Mouse (Mus musculus) right cerebral cortex, adult 2 months (tissue): ENCODE measurements around the gene Purb.
"Not testable (repeated sequence)": the region's sequence is repeated elsewhere in the genome, so short reads cannot be mapped to it uniquely, and the experiment has no call there.

Experiments
- DNase-seq, 2 experiments: peaks; one replicate each; pipeline ENCODE4 v3.0.0; 2021 to 2022; ENCODE audit warnings: low spot score in 2 of 2

Purb gene

DNA sequence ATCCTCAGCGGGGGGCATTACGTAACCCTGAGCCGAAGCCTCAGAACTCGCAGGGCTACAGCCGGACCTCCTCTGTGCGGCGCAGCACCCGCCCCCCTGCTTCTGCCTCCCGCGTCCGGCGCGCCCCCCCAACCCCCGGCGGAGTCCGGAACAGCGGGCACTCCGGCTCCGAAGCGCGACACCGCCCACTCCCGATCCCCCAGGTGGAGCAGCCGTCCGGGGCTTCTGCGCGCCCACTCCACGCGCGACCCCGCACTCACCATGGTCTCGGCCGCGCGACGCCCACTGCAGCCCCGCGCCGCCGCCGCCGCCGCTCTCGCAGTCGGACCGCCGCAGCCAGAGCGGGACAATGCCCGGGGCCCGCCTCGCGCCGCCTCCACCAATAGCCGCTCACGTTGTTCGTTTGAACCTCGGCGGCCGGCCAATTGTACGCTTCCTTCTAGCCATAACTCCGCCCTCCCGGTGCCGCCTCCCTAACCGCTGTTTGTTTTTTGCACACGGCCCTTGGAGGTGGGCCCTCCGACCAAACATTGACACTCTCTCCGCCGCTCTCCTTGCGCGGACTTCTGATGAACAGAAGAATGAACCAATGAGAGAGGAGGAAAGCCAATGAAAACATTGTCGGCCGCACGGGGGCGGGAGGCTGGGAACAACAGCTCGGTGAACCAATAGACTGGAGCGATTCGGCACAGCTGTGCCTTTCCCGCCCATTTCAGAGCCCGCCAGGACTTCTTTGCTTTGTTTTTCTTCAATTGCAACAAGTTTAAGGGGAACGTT lies 31.5 kb downstream of the Purb start, which contains the start of gene H2afv:
TSS of gene H2afv (minus strand) at position 367 of the 777 bp plus-strand sequence.
- peak; percentile 99 for DNase-seq

DNA sequence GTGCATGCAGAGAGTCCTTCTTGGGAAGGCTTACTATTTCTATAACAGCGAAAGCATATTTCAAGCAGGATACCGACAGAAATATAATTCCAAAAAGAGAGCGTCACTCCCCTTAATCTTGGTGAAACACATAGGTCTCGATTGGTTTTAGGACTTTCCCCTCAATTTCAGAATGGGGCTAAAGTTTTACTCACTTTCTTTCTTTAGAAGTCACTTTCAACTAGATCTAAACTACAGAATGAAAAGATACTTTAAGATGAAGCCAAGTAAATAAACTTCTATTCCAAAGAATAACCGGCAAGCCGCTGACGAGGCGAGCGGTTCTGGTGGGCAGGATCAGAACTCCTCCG lies 32.0 kb downstream of the Purb start:
- DNase-seq, result no peak

GRCm38 (mm10) chr11:6443102-6443501 lies 32.6 kb downstream of the Purb start:
- DNase-seq, result no peak

DNA sequence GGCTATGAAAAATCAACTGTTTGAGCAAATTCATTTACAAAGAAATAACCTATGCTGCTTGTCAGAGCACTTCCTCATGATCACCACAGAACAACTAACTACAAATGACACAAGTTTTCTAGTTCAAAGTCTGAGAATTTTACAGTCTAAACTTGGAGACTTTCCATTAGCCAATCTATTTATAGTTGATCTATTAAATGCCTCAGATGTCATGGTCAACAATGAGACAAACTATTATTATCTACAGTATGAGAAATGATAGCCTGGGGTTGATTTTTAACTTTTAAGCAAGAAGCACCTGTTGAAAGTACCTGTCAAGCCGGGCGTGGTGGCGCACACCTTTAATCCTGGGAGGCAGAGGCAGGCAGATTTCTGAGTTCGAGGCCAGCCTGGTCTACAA lies 33.2 kb downstream of the Purb start:
- DNase-seq, result no peak

GRCm38 (mm10) chr11:6440171-6440570 lies 35.5 kb downstream of the Purb start:
- DNase-seq, result no peak

DNA sequence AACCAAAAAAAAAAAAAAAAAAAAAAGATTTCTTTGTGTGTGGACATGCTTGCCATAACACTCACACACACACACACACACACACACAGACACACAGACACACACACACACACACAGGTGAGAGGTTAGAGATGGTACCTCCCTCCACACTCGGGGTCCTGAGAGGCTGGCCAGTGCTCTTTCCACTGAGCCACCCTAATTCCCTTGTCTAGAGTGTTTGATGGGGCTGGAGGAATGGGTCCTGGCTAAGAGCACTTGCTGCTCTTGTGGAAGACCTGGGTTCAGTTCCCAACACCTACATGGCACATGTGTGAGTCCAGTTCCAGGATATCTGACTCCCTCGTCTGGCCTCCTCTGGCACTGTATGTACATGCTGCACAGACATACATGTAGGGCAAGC lies 38.0 kb downstream of the Purb start:
- no peak for DNase-seq

- peak in 1 of 2 experiments; percentile 41 for DNase-seq
Measured at GRCm38 (mm10) chr11:6436442-6436841, 39.3 kb downstream of the Purb start.

DNA sequence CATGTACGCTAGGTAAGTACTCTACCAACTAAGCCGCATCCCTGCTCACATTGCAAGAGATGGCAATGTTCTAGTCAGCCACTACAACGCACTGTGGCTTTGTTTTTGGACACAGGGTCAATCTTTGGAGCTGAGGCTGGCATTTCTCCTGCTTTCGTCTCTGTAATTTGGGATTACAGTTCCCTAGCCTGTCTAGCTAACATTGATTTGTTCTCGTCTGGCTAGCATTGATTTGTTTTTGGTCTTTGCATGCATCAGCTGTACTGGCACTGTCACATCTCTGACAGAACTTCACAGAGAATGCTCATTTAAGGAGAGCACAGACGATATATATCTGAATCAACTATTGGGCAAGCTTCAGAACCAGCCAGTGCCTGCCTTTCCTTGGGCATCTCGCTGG lies 45.5 kb downstream of the Purb start:
- DNase-seq, result no peak

DNA sequence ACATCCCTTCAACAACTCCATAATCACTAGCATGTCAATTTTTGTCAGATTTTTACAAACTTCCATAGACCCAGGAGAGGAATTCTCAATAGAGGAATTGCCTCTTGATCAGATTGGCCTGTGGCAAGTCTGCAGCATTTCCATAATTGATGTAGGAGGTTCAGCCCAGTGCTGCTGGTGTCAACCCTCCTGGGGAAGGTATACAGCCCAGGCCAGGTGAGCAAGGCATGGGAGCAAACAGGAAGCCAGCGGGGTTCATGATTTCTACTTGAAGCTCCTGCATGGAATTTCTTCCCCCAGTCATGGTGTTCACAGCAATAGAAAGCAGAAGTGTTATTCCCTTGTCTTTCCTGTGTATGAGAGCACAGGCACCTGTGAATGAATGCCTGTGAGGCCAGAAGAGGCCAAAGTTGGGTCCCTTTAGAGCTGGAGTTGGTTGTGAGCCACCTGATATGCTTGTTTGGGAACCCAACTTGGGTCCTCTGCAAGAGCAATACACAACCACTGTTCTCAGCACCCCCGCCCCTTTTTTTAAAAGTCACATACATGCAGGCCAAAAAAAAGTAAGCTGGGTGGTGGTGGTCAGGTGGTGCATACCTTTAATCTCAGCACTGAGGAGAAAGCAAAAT lies 54.9 kb downstream of the Purb start:
- no peak for DNase-seq

DNA sequence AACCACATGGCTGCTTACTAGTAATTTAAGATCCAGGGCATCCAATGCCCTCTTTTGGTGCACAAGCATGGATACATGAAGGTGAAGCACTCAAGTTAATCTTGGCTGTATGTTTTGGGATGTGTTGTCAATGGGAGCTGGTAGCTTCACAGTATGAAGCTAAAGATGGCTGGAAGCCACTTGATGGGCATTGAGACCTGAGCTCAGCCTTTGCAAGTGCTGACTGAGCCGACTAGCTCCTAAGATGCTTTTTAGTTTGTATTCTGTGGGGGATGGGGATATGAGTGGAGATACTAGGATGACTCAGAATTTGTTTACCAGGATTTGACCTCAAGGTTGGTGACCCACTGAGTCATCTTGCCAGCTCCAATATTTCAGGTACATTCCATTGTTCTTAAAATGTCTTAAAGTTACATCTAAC lies 55.4 kb downstream of the Purb start:
- no peak for DNase-seq

DNA sequence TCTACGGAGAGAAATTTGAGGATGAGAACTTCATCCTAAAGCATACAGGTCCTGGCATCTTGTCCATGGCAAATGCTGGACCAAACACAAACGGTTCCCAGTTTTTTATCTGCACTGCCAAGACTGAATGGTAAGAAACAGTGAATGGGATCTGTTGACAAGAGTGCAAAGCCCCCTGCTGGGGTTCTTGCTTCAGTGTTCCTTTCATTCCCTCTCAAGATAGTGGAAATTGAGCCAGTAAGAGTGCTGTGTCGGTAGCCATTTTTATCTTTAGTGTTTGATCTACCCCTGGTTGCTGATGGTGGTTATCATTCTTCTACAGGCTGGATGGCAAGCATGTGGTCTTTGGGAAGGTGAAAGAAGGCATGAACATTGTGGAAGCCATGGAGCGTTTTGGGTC lies 56.6 kb downstream of the Purb start:
- DNase-seq, result not testable (repeated sequence)

DNA sequence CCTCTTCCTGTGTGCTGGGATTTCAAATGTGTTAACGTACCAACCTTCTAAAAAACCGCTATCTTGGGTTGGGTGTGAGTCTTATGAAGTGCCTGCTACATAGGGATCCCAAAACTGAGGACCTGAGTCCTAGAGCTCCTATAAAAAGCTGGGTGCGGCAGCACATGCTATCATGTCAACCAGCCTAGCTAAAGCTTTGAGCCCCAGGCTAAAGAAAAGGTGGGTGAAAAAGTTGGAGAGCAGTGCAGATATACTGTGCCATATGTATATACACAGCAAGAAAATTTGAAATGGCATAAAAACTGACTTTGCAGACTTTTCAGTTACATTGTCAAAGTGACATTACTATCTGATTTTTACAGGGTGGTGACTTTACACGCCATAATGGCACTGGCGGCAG lies 57.0 kb downstream of the Purb start:
- no peak for DNase-seq
